Mouse (Mus musculus): ENCODE data around the gene Pnmt. TPM values are rescaled to one million over a fixed set of nuclear protein-coding genes. Genes with fewer than 3 reads are reported as not detected.

The Pnmt gene
- total RNA-seq, 2 experiments from 2014 or later: not detected

DNA sequence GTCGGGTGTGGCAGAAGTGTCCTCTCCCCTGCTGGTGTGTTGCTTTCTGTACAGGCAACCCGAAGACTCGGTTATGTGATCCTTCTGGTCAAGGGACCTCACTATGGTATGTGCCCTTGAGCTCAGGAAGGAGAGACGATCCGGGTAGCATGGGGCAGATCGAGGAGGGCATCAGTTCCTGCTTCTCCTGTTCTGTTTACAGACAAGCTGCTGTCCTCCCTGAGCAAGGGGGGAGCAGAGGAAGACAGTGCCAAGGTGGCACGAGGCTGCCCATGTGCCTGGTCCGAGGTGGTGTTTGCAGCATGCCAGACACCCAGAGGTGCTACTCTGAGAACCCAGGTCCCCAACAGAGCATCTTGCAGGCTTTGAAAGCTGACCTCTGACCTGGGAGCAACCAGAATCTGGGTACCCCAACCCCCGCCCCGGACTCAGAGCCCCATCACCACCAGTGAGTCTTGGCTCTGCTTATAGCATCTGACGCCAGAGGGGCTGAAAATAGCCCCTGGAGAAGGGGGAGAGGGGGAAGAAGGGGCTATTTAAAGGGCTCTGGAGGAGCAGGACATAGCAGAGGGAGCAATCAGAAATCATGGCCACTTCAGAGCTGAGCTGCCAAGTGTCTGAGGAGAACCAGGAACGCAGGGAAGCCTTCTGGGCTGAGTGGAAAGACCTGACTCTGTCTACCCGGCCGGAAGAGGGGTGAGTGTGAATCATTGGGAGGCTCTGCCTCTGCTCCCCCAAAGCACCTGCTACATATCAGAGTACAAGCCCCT lies 2.8 kb upstream of the Pnmt start, which contains the start of gene Tcap:
TSS of gene Tcap (plus strand) at position 551 of the 770 bp plus-strand sequence.
- DNase-seq (ENCODE audit: low spot score in 2 of 2): no peak

DNA sequence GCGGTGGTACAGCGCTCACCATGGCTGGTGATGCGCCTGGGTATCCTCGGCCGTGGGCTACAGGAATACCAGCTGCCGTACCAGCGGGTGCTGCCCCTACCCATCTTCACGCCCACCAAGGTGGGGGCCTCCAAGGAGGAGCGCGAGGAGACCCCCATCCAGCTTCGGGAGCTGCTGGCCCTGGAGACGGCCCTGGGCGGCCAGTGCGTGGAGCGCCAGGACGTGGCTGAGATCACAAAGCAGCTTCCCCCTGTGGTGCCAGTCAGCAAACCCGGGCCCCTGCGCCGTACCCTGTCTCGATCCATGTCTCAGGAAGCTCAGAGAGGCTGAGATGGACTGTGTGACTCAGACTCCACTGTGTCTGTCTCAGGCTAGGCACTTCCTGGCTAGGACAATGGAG lies 2.0 kb upstream of the Pnmt start:
- no peak for DNase-seq (ENCODE audit: low spot score in 2 of 2)

DNA sequence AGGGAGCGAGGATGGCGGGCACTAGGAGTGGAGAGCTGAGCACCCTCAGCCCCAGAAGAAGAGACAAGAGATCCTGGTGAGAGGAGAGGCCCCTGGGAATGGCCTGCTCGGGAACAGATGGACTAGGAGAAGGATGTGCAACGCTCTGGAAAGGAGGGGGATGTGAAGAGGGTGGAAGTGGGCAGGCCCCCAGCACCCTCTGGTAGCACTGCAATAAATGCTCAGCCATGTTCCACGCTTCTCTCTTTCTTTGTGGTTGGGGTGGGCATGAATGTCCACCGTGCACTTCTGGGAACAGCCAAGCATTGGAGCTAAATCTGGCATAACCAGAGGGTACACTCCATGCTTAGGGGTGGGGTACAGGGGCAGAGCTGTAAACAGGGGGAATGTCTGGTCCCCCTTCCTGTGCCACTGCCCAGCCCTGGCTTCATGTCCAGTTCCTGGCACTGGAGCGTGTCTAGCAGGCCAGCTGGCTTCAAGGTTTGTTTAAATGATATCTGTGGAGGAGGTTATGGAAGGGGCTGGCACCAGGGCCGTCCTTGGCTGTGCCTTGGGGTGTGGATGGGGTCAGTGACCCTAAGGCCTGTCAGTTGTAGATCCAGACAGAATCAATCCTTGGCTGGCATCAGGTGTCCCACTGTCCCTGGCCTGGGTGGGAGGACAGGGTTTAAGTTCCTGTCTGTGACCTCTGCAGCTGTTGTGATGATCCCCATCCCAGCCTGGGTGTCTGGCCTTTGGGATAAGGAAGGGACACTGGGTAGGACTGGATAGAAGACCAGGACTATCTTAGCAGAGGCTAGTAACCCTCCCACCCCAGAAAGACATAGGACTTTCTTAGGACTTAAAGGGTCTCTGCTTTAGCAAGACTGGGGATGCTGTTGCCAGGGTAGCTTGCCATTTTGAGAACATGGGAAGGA lies 1.3 kb upstream of the Pnmt start:
- no peak for DNase-seq (ENCODE audit: low spot score in 2 of 2)

DNA sequence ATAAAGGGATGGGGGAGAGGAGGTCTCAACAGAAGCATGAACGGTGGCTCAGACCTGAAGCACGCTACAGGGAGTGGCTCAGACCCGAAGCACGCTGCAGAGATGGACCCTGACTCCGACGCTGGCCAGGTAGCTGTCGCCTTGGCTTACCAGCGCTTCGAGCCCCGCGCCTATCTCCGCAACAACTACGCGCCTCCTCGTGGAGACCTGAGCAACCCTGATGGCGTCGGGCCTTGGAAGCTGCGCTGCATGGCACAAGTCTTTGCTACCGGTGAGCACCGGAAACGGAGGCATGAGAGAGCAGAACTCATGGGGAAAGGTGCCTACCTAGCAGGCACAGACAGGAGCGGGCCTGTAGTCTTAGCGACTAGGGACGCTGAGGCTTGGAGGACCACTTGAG lies 346 bp downstream of the Pnmt start:
- no peak for DNase-seq (ENCODE audit: low spot score in 2 of 2)

DNA sequence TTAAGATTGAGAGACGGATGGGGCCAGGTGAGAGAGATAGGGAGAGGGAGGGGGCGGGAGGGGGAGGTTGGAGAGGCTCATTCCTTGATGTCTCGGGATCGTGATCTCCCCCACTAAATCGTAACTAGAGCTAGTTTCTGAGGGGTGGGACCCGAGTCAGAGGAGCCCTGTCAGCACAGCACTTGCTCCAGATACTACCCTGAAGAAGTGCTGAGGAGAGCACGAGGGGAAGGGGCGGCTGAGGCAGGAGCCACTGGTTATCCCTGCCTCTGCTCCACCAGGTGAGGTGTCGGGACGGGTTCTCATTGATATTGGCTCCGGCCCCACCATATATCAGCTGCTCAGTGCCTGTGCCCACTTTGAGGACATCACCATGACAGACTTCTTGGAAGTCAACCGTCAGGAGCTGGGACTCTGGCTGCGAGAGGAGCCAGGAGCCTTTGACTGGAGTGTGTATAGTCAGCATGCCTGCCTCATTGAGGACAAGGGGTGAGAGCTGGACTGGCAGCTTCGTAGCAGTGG lies 867 bp downstream of the Pnmt start:
- no peak for DNase-seq (ENCODE audit: low spot score in 2 of 2)

GRCm38 (mm10) chr11:98388282-98388681 lies 2.0 kb downstream of the Pnmt start:
- no peak for DNase-seq (ENCODE audit: low spot score in 2 of 2)

GRCm38 (mm10) chr11:98389221-98389780 lies 3.1 kb downstream of the Pnmt start:
- peak; percentile 63 to 76 for DNase-seq (ENCODE audit: low spot score in 2 of 2)

- no peak for DNase-seq (ENCODE audit: low spot score in 2 of 2)
These were observed 3.9 kb downstream of the Pnmt start for GRCm38 (mm10) chr11:98390141-98390540.

DNA sequence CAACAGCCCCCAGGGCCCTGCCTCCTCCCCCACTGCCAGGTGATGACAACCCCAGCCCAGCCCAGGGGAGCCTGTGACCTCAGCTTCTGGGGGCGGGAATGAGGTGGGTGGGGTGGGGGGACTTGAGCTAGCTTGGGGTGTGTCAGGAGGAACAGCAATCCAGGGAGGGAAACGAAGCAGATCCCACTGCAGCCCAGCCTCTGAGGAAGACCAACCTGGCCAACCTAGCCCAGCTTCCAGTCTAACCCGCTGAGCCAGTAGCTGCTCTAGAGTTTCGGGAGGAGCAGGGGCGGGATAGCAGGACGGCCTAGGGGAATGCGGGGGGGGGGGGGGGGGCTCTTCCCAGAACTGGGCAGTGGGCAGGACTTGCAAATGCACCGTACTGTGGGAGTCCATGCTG lies 5.8 kb downstream of the Pnmt start:
- DNase-seq (ENCODE audit: low spot score in 2 of 2): no peak

- no peak for DNase-seq (ENCODE audit: low spot score in 2 of 2)
These were observed 6.4 kb downstream of the Pnmt start for GRCm38 (mm10) chr11:98392645-98393044.

DNA sequence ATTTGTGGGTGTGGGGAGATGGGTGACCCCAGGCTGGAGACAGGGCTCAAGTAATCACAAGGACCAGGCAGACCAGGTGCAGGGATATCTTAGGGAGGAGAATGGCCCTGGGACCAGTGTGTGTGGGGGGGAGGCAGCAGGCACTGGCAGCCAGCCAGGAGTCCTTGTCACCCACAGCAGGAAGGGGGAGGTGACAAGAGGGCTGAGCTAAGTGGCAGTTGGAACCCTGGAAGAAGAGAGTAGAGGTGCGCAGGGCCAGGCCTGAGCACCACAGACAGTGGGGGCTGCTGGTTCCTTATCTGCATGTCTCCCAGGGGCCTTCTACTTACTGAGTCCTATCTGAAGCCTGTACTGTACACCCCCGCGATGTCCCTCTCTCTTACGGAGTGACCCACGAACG lies 7.1 kb downstream of the Pnmt start:
- no peak for DNase-seq (ENCODE audit: low spot score in 2 of 2)

GRCm38 (mm10) chr11:98394301-98394700 lies 8.1 kb downstream of the Pnmt start:
- no peak for DNase-seq (ENCODE audit: low spot score in 2 of 2)

DNA sequence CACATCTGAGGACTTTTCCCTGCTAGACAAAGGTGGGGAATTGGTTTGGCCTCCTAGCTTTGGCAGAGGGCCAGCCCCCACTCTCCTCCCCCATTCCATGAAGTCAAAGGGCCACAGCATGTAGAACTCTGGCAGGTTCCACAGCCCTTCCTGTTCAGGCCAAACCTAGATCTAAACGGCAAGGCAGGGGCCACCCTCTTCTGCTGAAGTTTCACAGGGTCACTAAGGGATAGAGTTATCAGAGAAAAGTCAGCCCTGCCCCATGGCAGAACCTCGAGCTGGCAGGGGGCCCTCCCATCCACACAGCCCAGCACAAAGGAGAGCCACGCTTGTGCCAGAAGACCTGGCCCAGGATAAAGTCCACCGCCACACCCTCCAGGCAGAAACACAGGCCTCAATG lies 8.8 kb downstream of the Pnmt start:
- no peak for DNase-seq (ENCODE audit: low spot score in 2 of 2)

DNA sequence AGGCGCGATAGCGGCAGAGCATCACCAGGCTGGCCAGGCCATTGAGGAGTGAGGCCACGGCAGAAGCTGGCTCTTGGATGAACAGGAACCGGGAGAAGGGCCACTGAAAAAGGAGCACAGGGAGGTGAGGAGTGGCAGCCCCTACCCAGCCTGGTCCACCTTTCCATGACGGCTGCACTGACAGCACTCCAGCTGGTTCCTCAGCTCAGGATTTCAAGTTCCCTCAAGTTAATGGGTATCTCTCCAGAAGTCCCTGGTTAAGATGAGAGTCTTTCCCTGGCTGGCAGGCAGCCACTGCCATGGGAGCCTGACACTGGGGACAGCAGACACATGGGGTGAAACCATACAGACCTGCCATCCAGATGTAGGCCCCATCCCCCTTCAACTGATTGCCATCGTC lies 11.7 kb downstream of the Pnmt start:
- no peak for DNase-seq (ENCODE audit: low spot score in 2 of 2)

DNA sequence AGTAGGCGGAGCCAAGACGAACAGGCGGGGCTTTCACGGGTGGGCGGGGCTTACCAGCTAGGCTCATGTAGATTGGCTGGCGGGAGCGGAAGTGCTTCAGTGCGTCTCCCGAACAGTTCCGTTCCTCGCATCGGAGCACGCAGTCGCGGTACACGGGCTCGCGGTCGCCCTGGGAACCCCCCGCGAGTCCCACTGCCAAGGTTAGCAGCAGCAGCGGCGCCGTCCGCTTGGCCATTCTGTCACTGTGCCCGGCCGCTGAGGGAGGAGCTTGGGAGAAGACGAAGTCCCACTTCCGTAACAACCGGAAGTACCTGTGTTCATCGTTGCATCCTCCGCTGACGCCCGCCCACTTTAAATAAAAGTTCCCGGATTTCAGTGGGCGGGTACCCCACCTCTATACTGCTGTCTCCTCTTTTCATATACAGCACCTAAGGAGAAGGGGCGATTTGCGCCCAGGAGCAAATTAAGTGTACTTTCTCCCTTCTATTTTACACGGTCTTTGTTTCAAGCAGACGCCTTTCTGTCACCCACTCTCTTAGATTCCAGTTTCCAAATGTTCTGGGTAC lies 14.0 kb downstream of the Pnmt start, which contains the start of gene Pgap3:
TSS of gene Pgap3 (minus strand) at position 330 of the 566 bp plus-strand sequence.
- DNase-seq (ENCODE audit: low spot score in 2 of 2): peak; percentile 88 to 90

GRCm38 (mm10) chr11:98400816-98401215 lies 14.6 kb downstream of the Pnmt start:
- no peak for DNase-seq (ENCODE audit: low spot score in 2 of 2)

DNA sequence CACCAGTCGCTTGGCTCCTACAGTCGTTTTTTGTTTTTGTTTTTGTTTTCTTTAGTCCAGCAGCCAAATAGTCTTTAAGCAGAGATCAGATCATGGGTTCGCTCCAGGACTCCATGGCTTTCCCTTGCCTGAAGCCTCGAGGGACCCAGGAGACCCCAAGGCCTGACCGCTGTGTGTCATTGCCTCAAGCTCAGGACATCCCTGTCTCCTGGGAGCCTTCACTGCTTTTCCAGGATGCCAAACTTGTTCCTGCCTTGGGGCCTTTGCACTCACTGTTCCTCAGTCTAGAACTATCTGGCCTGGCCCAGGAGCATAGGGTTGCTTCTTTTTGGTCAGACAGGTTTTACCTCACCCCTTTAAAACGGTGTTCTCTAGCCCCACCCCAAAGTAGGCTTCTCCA lies 20.4 kb downstream of the Pnmt start:
- no peak for DNase-seq (ENCODE audit: low spot score in 2 of 2)

DNA sequence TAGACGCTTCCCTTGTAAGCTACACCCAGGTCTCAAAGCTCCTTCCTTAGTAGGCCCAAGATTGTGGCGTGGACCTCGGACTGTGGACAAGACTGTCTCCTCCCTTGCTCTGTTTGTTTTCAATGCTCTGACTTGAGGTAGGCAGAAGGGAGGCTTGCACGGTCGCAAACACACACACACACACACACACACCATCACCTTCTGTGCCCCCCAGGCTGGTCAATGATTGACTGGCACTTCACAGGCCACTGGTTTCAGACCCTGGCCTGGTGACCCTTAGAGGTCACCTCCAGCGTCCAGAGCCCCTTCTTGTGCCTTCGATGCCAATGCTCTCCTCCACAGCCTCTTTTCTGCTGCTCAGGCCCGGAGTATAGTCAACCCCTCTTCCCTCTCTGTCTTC lies 22.6 kb downstream of the Pnmt start:
- DNase-seq (ENCODE audit: low spot score in 2 of 2): no peak

DNA sequence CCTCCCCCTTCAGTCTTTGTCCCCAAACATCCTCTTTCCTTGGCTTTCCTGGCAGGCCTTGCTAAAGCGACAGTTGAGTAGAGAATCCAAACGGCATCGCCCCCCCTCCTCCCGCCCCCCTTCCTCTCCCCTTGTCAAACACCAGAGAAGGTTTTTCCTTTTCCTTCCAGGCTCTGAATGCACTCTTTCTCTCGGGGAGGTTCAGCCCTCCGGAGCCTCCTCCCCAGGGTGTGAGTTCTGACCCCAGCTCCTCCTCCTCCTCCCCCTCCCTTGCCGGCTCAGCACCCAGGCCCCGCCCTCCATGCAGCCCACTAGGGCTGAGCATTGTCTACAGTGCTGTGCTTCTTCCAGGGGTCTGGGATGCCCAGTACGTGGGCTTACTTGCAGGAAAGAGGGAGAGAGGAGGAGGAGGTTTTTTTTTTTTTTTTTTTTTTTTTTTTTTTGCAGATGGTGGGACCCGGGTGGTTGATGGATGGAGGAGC lies 23.1 kb downstream of the Pnmt start:
- DNase-seq (ENCODE audit: low spot score in 2 of 2): no peak

DNA sequence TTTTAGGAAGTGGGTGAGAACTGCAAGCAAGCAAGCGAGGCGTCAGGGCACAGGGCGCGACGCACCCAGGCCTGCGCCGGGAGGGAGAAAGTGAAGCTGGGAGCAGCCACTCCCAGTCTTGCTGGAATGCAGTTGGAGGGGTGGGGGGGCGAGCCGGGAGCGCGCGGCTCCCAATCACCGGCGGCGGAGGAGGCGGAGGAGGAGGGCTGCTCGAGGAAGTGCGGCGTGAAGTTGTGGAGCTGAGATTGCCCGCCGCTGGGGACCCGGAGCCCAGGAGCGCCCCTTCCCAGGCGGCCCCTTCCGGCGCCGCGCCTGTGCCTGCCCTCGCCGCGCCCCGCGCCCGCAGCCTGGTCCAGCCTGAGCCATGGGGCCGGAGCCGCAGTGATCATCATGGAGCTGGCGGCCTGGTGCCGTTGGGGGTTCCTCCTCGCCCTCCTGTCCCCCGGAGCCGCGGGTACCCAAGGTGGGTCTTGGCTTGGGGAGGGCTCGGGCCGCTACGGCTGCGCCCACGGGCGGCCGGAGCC lies 26.1 kb downstream of the Pnmt start, which contains the start of gene Erbb2:
TSS of gene Erbb2 (plus strand) at position 198 of the 524 bp plus-strand sequence.
- peak; percentile 22 to 32 for DNase-seq (ENCODE audit: low spot score in 2 of 2)

Data from layer of hippocampus, postnatal 10 days (tissue).